Mouse (Mus musculus) olfactory bulb, adult 2 months (tissue): ENCODE results near the gene Arhgap22.

Experiments used
- CTCF ChIP-seq: fragments of 200-500 bp; IDR thresholded peaks from 2 replicates; pipeline ENCODE4 v1.5.1; 2012; ENCODE audit warnings: low read depth, mild to moderate bottlenecking, low read length, moderate library complexity; ENCODE audit not compliant: insufficient read depth
- POLR2A ChIP-seq: fragments of 200-500 bp; IDR thresholded peaks from 2 replicates; pipeline ENCODE4 v1.6.1; 2012; ENCODE audit warnings: mild to moderate bottlenecking, low read depth, low read length, moderate library complexity; ENCODE audit not compliant: insufficient read depth

GRCm38 (mm10) chr14:33377211-33377610 lies 163.4 kb downstream of the Arhgap22 start:
- no peak for TF ChIP-seq CTCF
- TF ChIP-seq POLR2A = no peak
